Mouse (Mus musculus) kidney, postnatal 0 days (tissue): ENCODE results near the gene Spag8. TPM values are rescaled to one million over a fixed set of nuclear protein-coding genes. Genes with fewer than 3 reads are reported as not detected.

Source experiments
- ATAC-seq: fragments of 200-750 bp; cut with Nextera tagmentation; replicated peaks from 2 replicates; pipeline ENCODE4 v1.8.0; 2017; ENCODE audit warnings: low read depth, moderate number of reproducible peaks, moderate TSS enrichment, moderate library complexity; ENCODE audit not compliant: low FRiP score
- DNase-seq: peaks from one replicate; pipeline ENCODE4 v3.0.0-alpha.2; 2016; ENCODE audit warnings: low spot score
- H3K27ac ChIP-seq: fragments of 300-500 bp; sonication (generic); 2 replicates; pipeline ENCODE4 v1.5.1; 2014; ENCODE audit warnings: mild to moderate bottlenecking
- H3K27me3 ChIP-seq: fragments of 300-500 bp; sonication (generic); 2 replicates; pipeline ENCODE4 v1.6.1; 2014; ENCODE audit warnings: low read length, mixed read lengths; ENCODE audit not compliant: insufficient read depth
- H3K36me3 ChIP-seq: fragments of 300-500 bp; sonication (generic); 2 replicates; pipeline ENCODE4 v1.6.1; 2014; ENCODE audit warnings: low read length, mixed read lengths; ENCODE audit not compliant: insufficient read depth
- H3K4me1 ChIP-seq: fragments of 300-500 bp; sonication (generic); replicated peaks from 2 replicates; pipeline ENCODE4 v1.6.1; 2014; ENCODE audit warnings: antibody characterized with exemption, low read length, mixed read lengths; ENCODE audit not compliant: insufficient read depth
- H3K4me2 ChIP-seq: fragments of 300-500 bp; sonication (generic); 2 replicates; pipeline ENCODE4 v1.6.1; 2014; ENCODE audit warnings: mild to moderate bottlenecking, low read length, moderate library complexity, mixed read lengths
- H3K4me3 ChIP-seq: fragments of 300-500 bp; sonication (generic); replicated peaks from 2 replicates; pipeline ENCODE4 v1.5.1; 2014; ENCODE audit warnings: low read depth, low read length
- H3K9ac ChIP-seq: fragments of 300-500 bp; sonication (generic); 2 replicates; pipeline ENCODE4 v1.6.1; 2014; ENCODE audit warnings: low read depth, low read length
- H3K9me3 ChIP-seq: fragments of 300-500 bp; sonication (generic); replicated peaks from 2 replicates; pipeline ENCODE4 v1.6.1; 2016; ENCODE audit warnings: low read length, inconsistent platforms, mixed read lengths
- CTCF ChIP-seq: IDR thresholded peaks from 2 replicates; pipeline ENCODE4 v1.5.1; 2016; ENCODE audit warnings: antibody characterized with exemption, low read depth, mild to moderate bottlenecking, moderate library complexity
- WGBS: fragments of 180-500 bp; shearing (Covaris S2); extraction: QIAGEN DNeasy Blood & Tissue Kit; methylation state at CpG from one replicate; pipeline ENCODE4 v1.1.7; 2014; 5-methylcytosine and 5-hydroxymethylcytosine counted together
- polyA plus RNA-seq: library from polyadenylated mRNA; unstranded; fragments of >200 nt; fragmentation: Nextera tagmentation; extraction: Ambion mirVana; gene quantifications from 2 replicates; pipeline ENCODE4 v1.2.1, GENCODE M21; 2015

The Spag8 gene
- polyA plus RNA-seq, 1 experiment from 2014 or later, result 0.96 TPM

GRCm38 (mm10) chr4:43691026-43691425 is 37.6 kb upstream of the Spag8 start:
- Histone ChIP-seq H3K9me3 (no peaks in the 10 kb centered on the region), H3K36me3 (no peaks in the 10 kb centered on the region), H3K27ac (no peak overlapping the region), H3K4me1 (no peaks in the 10 kb centered on the region), H3K4me2 (no peak overlapping the region), H3K27me3 (no peaks in the 10 kb centered on the region), H3K4me3 (no peak overlapping the region), H3K9ac (no peak overlapping the region)
- no peak for DNase-seq
- no peak for TF ChIP-seq CTCF
- 79% methylated on average over 5 of the region's 5 CpGs for WGBS
- no peak for ATAC-seq

GRCm38 (mm10) chr4:43690021-43690420 is 36.6 kb upstream of the Spag8 start:
- Histone ChIP-seq H3K27ac (no peak overlapping the region), H3K27me3 (no peaks in the 10 kb centered on the region), H3K9ac (no peak overlapping the region), H3K36me3 (no peaks in the 10 kb centered on the region), H3K4me2 (no peak overlapping the region), H3K4me1 (no peaks in the 10 kb centered on the region), H3K9me3 (no peaks in the 10 kb centered on the region), H3K4me3 (no peak overlapping the region)
- WGBS, result 95% methylated on average over 17 of the region's 17 CpGs
- no peak for ATAC-seq
- no peak for TF ChIP-seq CTCF
- DNase-seq, result no peak

- 0 out of 2 replicates have a peak, but pooled peaks cover 7% of the 10 kb centered on the region for H3K36me3 ChIP-seq
- no peaks in the 10 kb centered on the region for H3K9me3 ChIP-seq
- DNase-seq (peak; percentile 29), ATAC-seq (no peak)
- no peak for TF ChIP-seq CTCF
- H3K4me2 ChIP-seq, result no peak overlapping the region
- no peak overlapping the region for H3K27ac ChIP-seq
- 83% methylated on average over 7 of the region's 7 CpGs for WGBS
- no peaks in the 10 kb centered on the region for H3K4me1 ChIP-seq
- no peak overlapping the region for H3K9ac ChIP-seq
- no peaks in the 10 kb centered on the region for H3K27me3 ChIP-seq
- no peak overlapping the region for H3K4me3 ChIP-seq
Measured at GRCm38 (mm10) chr4:43679416-43680043, 26.1 kb upstream of the Spag8 start.

- no peak for ATAC-seq
- WGBS, result 90% methylated on average over 6 of the region's 6 CpGs
- H3K4me3 ChIP-seq, result no peak overlapping the region
- no peak overlapping the region for H3K27ac ChIP-seq
- H3K9me3 ChIP-seq, result no peaks in the 10 kb centered on the region
- TF ChIP-seq CTCF, result no peak
- H3K9ac ChIP-seq, result no peak overlapping the region
- H3K4me1 ChIP-seq, result no peaks in the 10 kb centered on the region
- no peak for DNase-seq
- no peak overlapping the region for H3K4me2 ChIP-seq
- no peaks in the 10 kb centered on the region for H3K27me3 ChIP-seq
- 0 out of 2 replicates have a peak, but pooled peaks cover 9% of the 10 kb centered on the region for H3K36me3 ChIP-seq
Measured at GRCm38 (mm10) chr4:43678541-43678940, 25.1 kb upstream of the Spag8 start.

GRCm38 (mm10) chr4:43675608-43676007 is 22.2 kb upstream of the Spag8 start:
- Histone ChIP-seq H3K27ac (no peak overlapping the region), H3K9ac (no peak overlapping the region), H3K4me3 (no peak overlapping the region), H3K9me3 (no peaks in the 10 kb centered on the region), H3K36me3 (0 out of 2 replicates have a peak, but pooled peaks cover 5% of the 10 kb centered on the region), H3K4me2 (no peak overlapping the region), H3K4me1 (no peaks in the 10 kb centered on the region), H3K27me3 (no peaks in the 10 kb centered on the region)
- DNase-seq (no peak), ATAC-seq (no peak)
- TF ChIP-seq CTCF, result no peak
- WGBS, result 71% methylated on average over 4 of the region's 4 CpGs

GRCm38 (mm10) chr4:43674974-43675373 is 21.6 kb upstream of the Spag8 start:
- Histone ChIP-seq H3K27me3 (no peaks in the 10 kb centered on the region), H3K4me1 (0 out of 2 replicates have a peak, but pooled peaks cover 2% of the 10 kb centered on the region), H3K36me3 (0 out of 2 replicates have a peak, but pooled peaks cover 5% of the 10 kb centered on the region), H3K27ac (no peak overlapping the region), H3K4me3 (no peak overlapping the region), H3K4me2 (no peak overlapping the region), H3K9me3 (no peaks in the 10 kb centered on the region), H3K9ac (no peak overlapping the region)
- TF ChIP-seq CTCF, result no peak
- ATAC-seq (no peak), DNase-seq (no peak)
- 67% methylated on average over 5 of the region's 5 CpGs for WGBS

- no peak for TF ChIP-seq CTCF
- Histone ChIP-seq H3K4me2 (no peak overlapping the region), H3K4me1 (0 out of 2 replicates have a peak, but pooled peaks cover 7% of the 10 kb centered on the region), H3K27ac (no peak overlapping the region), H3K9me3 (no peaks in the 10 kb centered on the region), H3K27me3 (no peaks in the 10 kb centered on the region), H3K4me3 (no peak overlapping the region), H3K9ac (no peak overlapping the region), H3K36me3 (0 out of 2 replicates have a peak, but pooled peaks cover 5% of the 10 kb centered on the region)
- WGBS, result 79% methylated on average over 8 of the region's 8 CpGs
- no peak for DNase-seq
- ATAC-seq, result no peak
Measured at GRCm38 (mm10) chr4:43673703-43674102, 20.3 kb upstream of the Spag8 start.
